Mouse (Mus musculus) thymus, adult 2 months (tissue): ENCODE results near the gene Igsf3.
A peak's percentile ranks its signal among the peaks of the same experiment; 100 is the strongest.

Experiments
- CTCF ChIP-seq: fragments of 200-500 bp; IDR thresholded peaks from 2 replicates; pipeline ENCODE4 v1.5.1; 2012; ENCODE audit warnings: mild to moderate bottlenecking, control low read depth, low read length, moderate library complexity, borderline replicate concordance; ENCODE audit not compliant: control insufficient read depth, poor library complexity, insufficient read depth; ENCODE audit errors: extremely low read depth
- POLR2A ChIP-seq: fragments of 200-500 bp; IDR thresholded peaks from 2 replicates; pipeline ENCODE4 v1.6.1; 2012; ENCODE audit warnings: mild to moderate bottlenecking, low read length, control low read depth, moderate library complexity; ENCODE audit not compliant: control insufficient read depth, poor library complexity, insufficient read depth; ENCODE audit errors: extremely low read depth

DNA sequence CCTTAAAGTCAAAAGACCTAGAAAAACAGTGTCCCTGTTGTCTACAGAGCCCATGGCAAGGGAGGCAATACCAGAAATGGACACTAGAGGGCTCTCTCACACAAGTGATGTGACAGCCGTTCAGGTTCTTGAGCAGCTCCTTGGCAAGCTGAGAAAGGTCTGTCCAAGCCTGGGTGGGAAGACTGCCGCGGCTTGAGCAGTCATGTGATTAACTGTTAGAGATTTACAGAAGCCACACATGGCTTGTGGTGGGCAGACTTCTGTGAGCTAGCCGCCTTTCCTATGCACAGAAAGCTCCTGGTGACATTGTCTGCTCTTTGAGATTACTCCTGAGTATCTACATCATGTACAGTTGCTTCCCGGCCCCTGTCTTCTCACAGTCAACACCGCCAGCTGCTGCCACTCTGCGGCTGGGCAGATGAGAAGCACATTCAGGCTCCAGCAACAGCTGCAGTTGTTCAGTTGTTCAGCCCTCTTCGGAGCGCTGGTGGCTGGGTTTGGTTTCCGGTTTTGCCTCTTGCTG, 117.1 kb downstream of the Igsf3 start:
- TF ChIP-seq CTCF (peak; percentile 25; the same call in 1 of the 2 replicates), POLR2A (no peak)
